1 mouse cellular context compared by ENCODE assay signal in genomic region chr14:101656307-101656706, GRCm38 (mm10).
TF ChIP-seq lines count a peak whose summit lies in the region.

No protein-coding gene starts in this region.

TF ChIP-seq in CH12.LX, 34 proteins besides CTCF, POLR2A, EP300 and RAD21 (continued from another document):
- TF ChIP-seq ETS1 (conservative IDR thresholded peaks at IDR 0.05; ENCODE audit: low read depth, low read length) = peak; percentile 76
- TF ChIP-seq BHLHE40 (IDR thresholded peaks at IDR 0.05; ENCODE audit: low read depth, low read length) = peak; percentile 99
- TF ChIP-seq ELF1 (IDR thresholded peaks at IDR 0.05; ENCODE audit: low read depth, low read length) = peak; percentile 75
- peak; percentile 99 for TF ChIP-seq MAX (IDR thresholded peaks at IDR 0.05; ENCODE audit: low read length)
- peak; percentile 85 for TF ChIP-seq HCFC1 (IDR thresholded peaks at IDR 0.05; ENCODE audit: low read depth, low read length)
- no peak for TF ChIP-seq JUN (IDR thresholded peaks at IDR 0.05; ENCODE audit: insufficient read depth, low read depth, low read length)
- TF ChIP-seq POLR2AphosphoS2 (IDR thresholded peaks at IDR 0.05; ENCODE audit: low read depth, low read length) = no peak
- TF ChIP-seq CHD2 (IDR thresholded peaks at IDR 0.05; ENCODE audit: low read length) = no peak
- peak; percentile 88 for TF ChIP-seq USF2 (conservative IDR thresholded peaks at IDR 0.05; ENCODE audit: low read depth, low read length)
- TF ChIP-seq TCF12 (IDR thresholded peaks at IDR 0.05; ENCODE audit: low read depth, low read length) = peak; percentile 50; the same call in 1 of the 2 replicates
- 0 out of 2 replicates have a peak, but pooled peaks have one; percentile 20 for TF ChIP-seq KAT2A (IDR thresholded peaks at IDR 0.05; ENCODE audit: insufficient replicate concordance, low read length)
- no peak for TF ChIP-seq MAZ (IDR thresholded peaks at IDR 0.05; ENCODE audit: low read depth, low read length)
- TF ChIP-seq SIN3A (IDR thresholded peaks at IDR 0.05; ENCODE audit: low read length) = peak; percentile 98
- peak; percentile 83 for TF ChIP-seq MXI1 (IDR thresholded peaks at IDR 0.05; ENCODE audit: low read depth, low read length)
